Mouse (Mus musculus) heart, postnatal 0 days (tissue): ENCODE results near the gene Vwf.

Experiments used
- CTCF ChIP-seq: IDR thresholded peaks from 2 replicates; pipeline ENCODE4 v1.5.1; 2016; ENCODE audit warnings: antibody characterized with exemption, control low read depth, low read depth
- EP300 ChIP-seq: IDR thresholded peaks from 2 replicates; pipeline ENCODE4 v1.6.1; 2016; ENCODE audit warnings: antibody characterized with exemption, low read depth

- no peak for TF ChIP-seq CTCF
- TF ChIP-seq EP300: no peak
Measured at GRCm38 (mm10) chr6:125600669-125601068, 54.1 kb downstream of the Vwf start.
